Mouse (Mus musculus) hindbrain, postnatal 0 days (tissue): ENCODE results near the gene Ccdc40. TPM values are rescaled to one million over a fixed set of nuclear protein-coding genes. Genes with fewer than 3 reads are reported as not detected.

Experiments used
- ATAC-seq: fragments of 200-750 bp; cut with Nextera tagmentation; 2 replicates; pipeline ENCODE4 v1.8.0; 2017; ENCODE audit warnings: mild to moderate bottlenecking, moderate TSS enrichment, moderate library complexity
- DNase-seq: peaks from one replicate; pipeline ENCODE4 v3.0.0-alpha.2; 2015; ENCODE audit warnings: low spot score
- H3K27ac ChIP-seq: fragments of 300-500 bp; sonication (generic); 2 replicates; pipeline ENCODE4 v1.5.1; 2014; ENCODE audit warnings: mild to moderate bottlenecking
- H3K27me3 ChIP-seq: fragments of 300-500 bp; sonication (generic); 2 replicates; pipeline ENCODE4 v1.6.1; 2014; ENCODE audit warnings: low read length, mixed read lengths; ENCODE audit not compliant: insufficient read depth
- H3K36me3 ChIP-seq: fragments of 300-500 bp; sonication (generic); 2 replicates; pipeline ENCODE4 v1.6.1; 2014; ENCODE audit warnings: low read length, mixed read lengths; ENCODE audit not compliant: insufficient read depth
- H3K4me1 ChIP-seq: fragments of 300-500 bp; sonication (generic); 2 replicates; pipeline ENCODE4 v1.6.1; 2014; ENCODE audit warnings: antibody characterized with exemption, low read length, mixed read lengths; ENCODE audit not compliant: insufficient read depth
- H3K4me2 ChIP-seq: fragments of 300-500 bp; sonication (generic); 2 replicates; pipeline ENCODE4 v1.6.1; 2014; ENCODE audit warnings: low read depth, mild to moderate bottlenecking, low read length, moderate library complexity, mixed read lengths
- H3K4me3 ChIP-seq: fragments of 300-500 bp; sonication (generic); 2 replicates; pipeline ENCODE4 v1.5.1; 2014; ENCODE audit warnings: low read length
- H3K9ac ChIP-seq: fragments of 300-500 bp; sonication (generic); replicated peaks from 2 replicates; pipeline ENCODE4 v1.6.1; 2014; ENCODE audit warnings: mild to moderate bottlenecking, low read length, moderate library complexity, mixed read lengths
- H3K9me3 ChIP-seq: fragments of 300-500 bp; sonication (generic); 2 replicates; pipeline ENCODE4 v1.6.1; 2016; ENCODE audit warnings: low read length, mixed read lengths
- CTCF ChIP-seq: IDR thresholded peaks from 2 replicates; pipeline ENCODE4 v1.5.1; 2016; ENCODE audit warnings: antibody characterized with exemption, control low read depth, low read depth
- WGBS: fragments of 180-500 bp; shearing (Covaris S2); extraction: QIAGEN DNeasy Blood & Tissue Kit; methylation state at CpG from one replicate; pipeline ENCODE4 v1.1.7; 2014; 5-methylcytosine and 5-hydroxymethylcytosine counted together
- polyA plus RNA-seq: library from polyadenylated mRNA; unstranded; fragments of >200 nt; fragmentation: Nextera tagmentation; extraction: Ambion mirVana; gene quantifications from 2 replicates; pipeline ENCODE4 v1.2.1, GENCODE M21; 2015
- total RNA-seq: library from RNA; depleted of rRNA; stranded (reverse); fragments of >200 nt; gene quantifications from 2 replicates; pipeline ENCODE4 v1.2.3, GENCODE M21; 2014

Gene Ccdc40
- total and polyA plus RNA-seq, 2 experiments from 2014 or later = 9.7 to 11.5 TPM

- no peak overlapping the region for H3K4me3 ChIP-seq
- H3K4me1 ChIP-seq = peaks cover 5% of the 10 kb centered on the region; the same call in 1 of the 2 replicates
- peak overlapping the region; percentile 73 for H3K27ac ChIP-seq
- H3K4me2 ChIP-seq = no peak overlapping the region
- WGBS = 59% methylated on average over 18 of the region's 18 CpGs
- ATAC-seq (peak; percentile 65), DNase-seq (peak; percentile 61)
- H3K9me3 ChIP-seq = no peaks in the 10 kb centered on the region
- H3K36me3 ChIP-seq = no peaks in the 10 kb centered on the region
- H3K27me3 ChIP-seq = no peaks in the 10 kb centered on the region
- no peak for TF ChIP-seq CTCF
- H3K9ac ChIP-seq = no peak overlapping the region; the same call in 1 of the 2 replicates
These were observed 30.5 kb upstream of the Ccdc40 start for GRCm38 (mm10) chr11:119197618-119198563.

- H3K4me2 ChIP-seq = no peak overlapping the region
- no peak overlapping the region for H3K4me3 ChIP-seq
- no peaks in the 10 kb centered on the region for H3K27me3 ChIP-seq
- H3K4me1 ChIP-seq = peaks cover 5% of the 10 kb centered on the region; the same call in 1 of the 2 replicates
- no peaks in the 10 kb centered on the region for H3K9me3 ChIP-seq
- WGBS = 43% methylated on average over 26 of the region's 26 CpGs
- no peak overlapping the region; the same call in 1 of the 2 replicates for H3K9ac ChIP-seq
- peak; percentile 59 for TF ChIP-seq CTCF
- ATAC-seq (no peak), DNase-seq (no peak)
- H3K27ac ChIP-seq = peak overlapping the region; percentile 73
- H3K36me3 ChIP-seq = no peaks in the 10 kb centered on the region
These were observed 29.7 kb upstream of the Ccdc40 start for GRCm38 (mm10) chr11:119198564-119199232.

- Histone ChIP-seq H3K27me3 (no peaks in the 10 kb centered on the region), H3K27ac (0 out of 2 replicates have a peak overlapping the region, but pooled peaks have one; percentile 73), H3K9ac (no peak overlapping the region), H3K4me1 (peaks cover 5% of the 10 kb centered on the region; the same call in 1 of the 2 replicates), H3K4me2 (no peak overlapping the region), H3K9me3 (no peaks in the 10 kb centered on the region), H3K4me3 (no peak overlapping the region), H3K36me3 (no peaks in the 10 kb centered on the region)
- no peak for TF ChIP-seq CTCF
- no peak for ATAC-seq
- WGBS = 75% methylated on average over 4 of the region's 4 CpGs
- DNase-seq = no peak
These were observed 29.2 kb upstream of the Ccdc40 start for GRCm38 (mm10) chr11:119199233-119199601.

GRCm38 (mm10) chr11:119203423-119203822 is 24.9 kb upstream of the Ccdc40 start:
- Histone ChIP-seq H3K4me2 (no peak overlapping the region), H3K4me3 (no peak overlapping the region), H3K36me3 (peaks cover 14% of the 10 kb centered on the region), H3K9me3 (no peaks in the 10 kb centered on the region), H3K27me3 (no peaks in the 10 kb centered on the region), H3K27ac (no peak overlapping the region), H3K9ac (no peak overlapping the region), H3K4me1 (peaks cover 5% of the 10 kb centered on the region; the same call in 1 of the 2 replicates)
- ATAC-seq = 0 out of 2 replicates have a peak, but pooled peaks have one; percentile 16
- DNase-seq = no peak
- TF ChIP-seq CTCF = peak; percentile 91
- 46% methylated on average over 5 of the region's 5 CpGs for WGBS

- Histone ChIP-seq H3K27ac (no peak overlapping the region), H3K9me3 (no peaks in the 10 kb centered on the region), H3K36me3 (peaks cover 14% of the 10 kb centered on the region), H3K4me2 (no peak overlapping the region), H3K9ac (no peak overlapping the region), H3K4me3 (no peak overlapping the region), H3K27me3 (no peaks in the 10 kb centered on the region), H3K4me1 (peaks cover 18% of the 10 kb centered on the region)
- ATAC-seq (no peak), DNase-seq (no peak)
- peak; percentile 38 for TF ChIP-seq CTCF
- 87% methylated on average over 10 of the region's 10 CpGs for WGBS
These were observed 22.6 kb upstream of the Ccdc40 start for GRCm38 (mm10) chr11:119205738-119206137.

GRCm38 (mm10) chr11:119206562-119206961 is 21.8 kb upstream of the Ccdc40 start:
- Histone ChIP-seq H3K27me3 (no peaks in the 10 kb centered on the region), H3K36me3 (peaks cover 14% of the 10 kb centered on the region), H3K4me1 (peaks cover 18% of the 10 kb centered on the region), H3K4me2 (no peak overlapping the region), H3K9me3 (no peaks in the 10 kb centered on the region), H3K9ac (no peak overlapping the region), H3K27ac (no peak overlapping the region), H3K4me3 (no peak overlapping the region)
- TF ChIP-seq CTCF = peak; percentile 86
- ATAC-seq (no peak), DNase-seq (peak; percentile 80)
- 25% methylated on average over 5 of the region's 5 CpGs for WGBS
